Mouse (Mus musculus) liver, embryonic 11.5 days (tissue): ENCODE data around the gene Card9. TPM values are rescaled to one million over a fixed set of nuclear protein-coding genes. Genes with fewer than 3 reads are reported as not detected.
"Not testable (repeated sequence)": the region's sequence is repeated elsewhere in the genome, so short reads cannot be mapped to it uniquely, and the experiment has no call there.

Experiments
- ATAC-seq: fragments of 200-750 bp; cut with Nextera tagmentation; replicated peaks from 2 replicates; pipeline ENCODE4 v1.8.0; 2017; ENCODE audit warnings: moderate number of reproducible peaks, mild to moderate bottlenecking, moderate TSS enrichment, moderate library complexity; ENCODE audit not compliant: low FRiP score
- DNase-seq: peaks from one replicate; pipeline ENCODE4 v3.0.0-alpha.2; 2017; ENCODE audit warnings: low spot score
- H3K27ac ChIP-seq: fragments of 300-500 bp; sonication (generic); 2 replicates; pipeline ENCODE4 v1.5.1; 2014; ENCODE audit warnings: mild to moderate bottlenecking, low read depth, low read length, control low read depth
- H3K27me3 ChIP-seq: fragments of 300-500 bp; sonication (generic); replicated peaks from 2 replicates; pipeline ENCODE4 v1.6.1; 2014; ENCODE audit warnings: low read length, mixed read lengths; ENCODE audit not compliant: control insufficient read depth, insufficient read depth
- H3K36me3 ChIP-seq: fragments of 300-500 bp; sonication (generic); 2 replicates; pipeline ENCODE4 v1.6.1; 2014; ENCODE audit warnings: mild to moderate bottlenecking, low read length, moderate library complexity, mixed read lengths; ENCODE audit not compliant: control insufficient read depth, insufficient read depth
- H3K4me1 ChIP-seq: fragments of 300-500 bp; sonication (generic); replicated peaks from 2 replicates; pipeline ENCODE4 v1.6.1; 2014; ENCODE audit warnings: low read length, mixed read lengths; ENCODE audit not compliant: control insufficient read depth, insufficient read depth
- H3K4me2 ChIP-seq: fragments of 300-500 bp; sonication (generic); 2 replicates; pipeline ENCODE4 v1.6.1; 2014; ENCODE audit warnings: mild to moderate bottlenecking, control low read depth, moderate library complexity
- H3K4me3 ChIP-seq: fragments of 300-500 bp; sonication (generic); 2 replicates; pipeline ENCODE4 v1.5.1; 2014; ENCODE audit warnings: low read depth, low read length, control low read depth
- H3K9ac ChIP-seq: fragments of 300-500 bp; sonication (generic); 2 replicates; pipeline ENCODE4 v1.6.1; 2014; ENCODE audit warnings: low read depth, low read length, control low read depth
- H3K9me3 ChIP-seq: fragments of 300-500 bp; sonication (generic); 2 replicates; pipeline ENCODE4 v1.6.1; 2016; ENCODE audit warnings: low read length, inconsistent platforms, mixed read lengths; ENCODE audit not compliant: control insufficient read depth
- WGBS: fragments of 180-500 bp; shearing (Covaris S2); extraction: QIAGEN DNeasy Blood & Tissue Kit; methylation state at CpG from one replicate; pipeline ENCODE4 v1.1.7; 2014; 5-methylcytosine and 5-hydroxymethylcytosine counted together
- polyA plus RNA-seq: library from polyadenylated mRNA; unstranded; fragments of >200 nt; fragmentation: Nextera tagmentation; extraction: Ambion mirVana; gene quantifications from 2 replicates; pipeline ENCODE4 v1.2.1, GENCODE M21; 2014

The Card9 gene
- polyA plus RNA-seq, 1 experiment from 2014 or later: 1.7 TPM

GRCm38 (mm10) chr2:26399647-26400046 is 38.9 kb upstream of the Card9 start:
- H3K4me2 ChIP-seq: no peak overlapping the region
- no peak overlapping the region for H3K27ac ChIP-seq
- H3K9ac ChIP-seq: no peak overlapping the region
- H3K36me3 ChIP-seq: peaks cover 58% of the 10 kb centered on the region
- H3K4me3 ChIP-seq: no peak overlapping the region
- 0 out of 2 replicates have a peak, but pooled peaks cover 8% of the 10 kb centered on the region for H3K4me1 ChIP-seq
- no peaks in the 10 kb centered on the region for H3K9me3 ChIP-seq
- ATAC-seq (peak; percentile 25; the same call in 1 of the 2 replicates), DNase-seq (no peak)
- WGBS: 70% methylated on average over 5 of the region's 5 CpGs
- H3K27me3 ChIP-seq: no peaks in the 10 kb centered on the region

- WGBS: 87% methylated on average over 8 of the region's 8 CpGs
- DNase-seq (no peak), ATAC-seq (no peak)
- Histone ChIP-seq H3K9ac (no peak overlapping the region), H3K27ac (no peak overlapping the region), H3K36me3 (peaks cover 63% of the 10 kb centered on the region), H3K4me3 (no peak overlapping the region), H3K4me1 (0 out of 2 replicates have a peak, but pooled peaks cover 8% of the 10 kb centered on the region), H3K4me2 (no peak overlapping the region), H3K27me3 (no peaks in the 10 kb centered on the region), H3K9me3 (no peaks in the 10 kb centered on the region)
These were observed 38.3 kb upstream of the Card9 start for GRCm38 (mm10) chr2:26398978-26399377.

GRCm38 (mm10) chr2:26391617-26392016 is 30.9 kb upstream of the Card9 start:
- no peaks in the 10 kb centered on the region for H3K27me3 ChIP-seq
- H3K4me1 ChIP-seq: peaks cover 14% of the 10 kb centered on the region
- DNase-seq (no peak), ATAC-seq (no peak)
- no peak overlapping the region for H3K4me3 ChIP-seq
- H3K4me2 ChIP-seq: no peak overlapping the region
- H3K36me3 ChIP-seq: peaks cover 66% of the 10 kb centered on the region
- 87% methylated on average over 6 of the region's 6 CpGs for whole genome bisulfite sequencing
- H3K9ac ChIP-seq: no peak overlapping the region
- H3K9me3 ChIP-seq: no peaks in the 10 kb centered on the region
- no peak overlapping the region for H3K27ac ChIP-seq

GRCm38 (mm10) chr2:26390954-26391353 is 30.2 kb upstream of the Card9 start:
- Histone ChIP-seq H3K27me3 (no peaks in the 10 kb centered on the region), H3K4me1 (peaks cover 14% of the 10 kb centered on the region), H3K36me3 (peaks cover 64% of the 10 kb centered on the region), H3K4me3 (0 out of 2 replicates have a peak overlapping the region, but pooled peaks have one; percentile 1), H3K27ac (no peak overlapping the region), H3K9me3 (no peaks in the 10 kb centered on the region), H3K4me2 (peak overlapping the region; percentile 1; the same call in 1 of the 2 replicates), H3K9ac (no peak overlapping the region)
- WGBS: 72% methylated on average over 3 of the region's 3 CpGs
- DNase-seq (no peak), ATAC-seq (no peak)

GRCm38 (mm10) chr2:26389154-26389690 is 28.5 kb upstream of the Card9 start, which contains the start of the genes Entr1 and Pmpca:
Entr1 (minus strand) TSS chr2:26389316.
Pmpca (plus strand) TSS chr2:26389339.
- peaks cover 14% of the 10 kb centered on the region for H3K4me1 ChIP-seq
- peak within 1 kb of the TSS; percentile 87 for H3K4me3 ChIP-seq
- peak; percentile 91 for ATAC-seq
- H3K27ac ChIP-seq: peak within 1 kb of the TSS; percentile 40
- WGBS: under 1% methylated on average over 60 of the region's 60 CpGs
- H3K27me3 ChIP-seq: no peaks in the 10 kb centered on the region
- peak; percentile 88 for DNase-seq
- peaks cover 61% of the 10 kb centered on the region for H3K36me3 ChIP-seq
- peak within 1 kb of the TSS; percentile 94 for H3K9ac ChIP-seq
- peak within 1 kb of the TSS; percentile 72 for H3K4me2 ChIP-seq
- H3K9me3 ChIP-seq: no peaks in the 10 kb centered on the region

- Histone ChIP-seq H3K4me1 (peaks cover 14% of the 10 kb centered on the region), H3K4me2 (peak overlapping the region; percentile 72), H3K9ac (peak overlapping the region; percentile 94), H3K9me3 (no peaks in the 10 kb centered on the region), H3K36me3 (peaks cover 60% of the 10 kb centered on the region), H3K27me3 (no peaks in the 10 kb centered on the region), H3K4me3 (peak overlapping the region; percentile 87), H3K27ac (peak overlapping the region; percentile 40)
- DNase-seq (peak; percentile 70), ATAC-seq (peak; percentile 66)
- WGBS: under 1% methylated on average over 45 of the region's 45 CpGs
These were observed 28.0 kb upstream of the Card9 start for GRCm38 (mm10) chr2:26388682-26389153.

- Histone ChIP-seq H3K4me2 (peak overlapping the region; percentile 72), H3K9ac (peak overlapping the region; percentile 94), H3K4me1 (peaks cover 14% of the 10 kb centered on the region), H3K27ac (no peak overlapping the region), H3K9me3 (no peaks in the 10 kb centered on the region), H3K36me3 (peaks cover 56% of the 10 kb centered on the region), H3K27me3 (no peaks in the 10 kb centered on the region), H3K4me3 (peak overlapping the region; percentile 87)
- no peak for ATAC-seq
- DNase-seq: no peak
- WGBS: 93% methylated on average over 3 of the region's 3 CpGs
These were observed 27.0 kb upstream of the Card9 start for GRCm38 (mm10) chr2:26387713-26388112.

- Histone ChIP-seq H3K36me3 (peaks cover 38% of the 10 kb centered on the region), H3K4me2 (peak overlapping the region; percentile 73), H3K9ac (peak overlapping the region; percentile 69), H3K4me3 (peak overlapping the region; percentile 89)
- H3K4me1 ChIP-seq, ATAC-seq, H3K27me3 ChIP-seq, H3K9me3 ChIP-seq, DNase-seq, H3K27ac ChIP-seq: not testable (repeated sequence)
- WGBS: 27% methylated on average over 6 of the region's 6 CpGs
These were observed 20.2 kb upstream of the Card9 start for GRCm38 (mm10) chr2:26380871-26381270.
